24 mouse cellular contexts compared by ENCODE assay signal in the genomic region with DNA sequence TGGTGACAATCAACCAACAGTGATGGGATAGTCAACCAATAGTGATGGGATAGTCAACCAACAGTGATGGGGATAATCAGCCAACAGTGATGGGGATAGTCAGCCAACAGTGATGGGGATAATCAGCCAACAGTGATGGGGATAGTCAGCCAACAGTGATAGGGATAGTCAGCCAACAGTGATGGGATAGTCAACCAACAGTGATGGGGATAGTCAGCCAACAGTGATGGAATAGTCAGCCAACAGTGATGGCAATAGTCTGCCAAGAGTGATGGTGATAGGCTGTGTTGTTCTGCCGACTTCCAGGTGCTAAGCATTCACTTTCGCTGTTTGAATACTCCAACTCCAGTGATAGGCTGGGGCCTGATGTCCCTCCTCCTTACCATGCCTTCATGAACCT.
"Had no signal": no experiment of that assay in that cellular context is flagged by ENCODE, and none has a peak within 500 bp of the region (broad histone marks: within the 10 kb centered on the region; RNA-seq: fewer than 3 reads in every experiment).

No protein-coding gene starts in this region.

- H3K9me3 ChIP-seq: heart, embryonic 13.5 days; heart, embryonic 15.5 days; hindbrain, embryonic 12.5 days; intestine, embryonic 15.5 days; limb, embryonic 10.5 days; limb, embryonic 12.5 days; liver, embryonic 13.5 days; liver, embryonic 15.5 days had no signal

- H3K4me1 ChIP-seq: heart, embryonic 13.5 days; heart, embryonic 15.5 days; hindbrain, embryonic 12.5 days; intestine, embryonic 15.5 days; limb, embryonic 12.5 days; liver, embryonic 13.5 days; liver, embryonic 15.5 days had no signal

- H3K36me3 ChIP-seq: heart, embryonic 13.5 days; heart, embryonic 15.5 days; hindbrain, embryonic 12.5 days; intestine, embryonic 15.5 days; limb, embryonic 10.5 days; limb, embryonic 12.5 days; liver, embryonic 13.5 days; liver, embryonic 15.5 days had no signal

- H3K27ac ChIP-seq: heart, adult 2 months; heart, embryonic 13.5 days; heart, embryonic 15.5 days; hindbrain, embryonic 12.5 days; hindbrain, embryonic 14.5 days; intestine, embryonic 15.5 days; left cerebral cortex, adult 2 months; limb, embryonic 10.5 days; limb, embryonic 12.5 days; liver, embryonic 13.5 days; liver, embryonic 15.5 days had no signal

- H3K4me3 ChIP-seq: heart, adult 2 months; heart, embryonic 13.5 days; heart, embryonic 15.5 days; hindbrain, embryonic 12.5 days; intestine, embryonic 15.5 days; left cerebral cortex, adult 2 months; limb, embryonic 10.5 days; limb, embryonic 12.5 days; liver, embryonic 13.5 days; liver, embryonic 15.5 days had no signal

- H3K27me3 ChIP-seq: heart, embryonic 13.5 days; heart, embryonic 15.5 days; hindbrain, embryonic 12.5 days; intestine, embryonic 15.5 days; limb, embryonic 12.5 days; liver, embryonic 13.5 days; liver, embryonic 15.5 days had no signal

- DNase-seq: gastrocnemius, postnatal 14 days; gastrocnemius, postnatal 36 days; heart, adult 11 months; heart, adult 2 months; heart, postnatal 14 days; heart, postnatal 36 days; kidney, adult 18-20 months; kidney, adult 8-10 months; kidney, postnatal 10 days; kidney, postnatal 25 days; kidney, postnatal 4 days; layer of hippocampus, adult 9-11 months; liver; liver, embryonic 13.5 days; liver, postnatal 0 days had no signal
